Mouse (Mus musculus): ENCODE data around the gene Eef1akmt4. TPM values are rescaled to one million over a fixed set of nuclear protein-coding genes. Genes with fewer than 3 reads are reported as not detected.

Gene Eef1akmt4
- polyA plus RNA-seq (2012; rRNA removed) = 11.2 and 11.3 TPM in 2 replicates

GRCm38 (mm10) chr16:20611357-20612227 is at the start of gene Eef1akmt4, which contains the start of the genes Gm49333 and Alg3:
Gene Eef1akmt4 (plus strand): TSS chr16:20611593.
Gene Gm49333 (plus strand): TSS chr16:20611610.
Gene Alg3 (minus strand): TSS chr16:20611735.

GRCm38 (mm10) chr16:20589366-20589938 is 21.9 kb upstream of the Eef1akmt4 start, which contains the start of gene Vwa5b2:
Gene Vwa5b2 (plus strand): TSS chr16:20589471.

GRCm38 (mm10) chr16:20621191-20621990 is 10.0 kb downstream of the Eef1akmt4 start, which contains the start of gene Camk2n2:
Gene Camk2n2 (minus strand): TSS chr16:20621287.

GRCm38 (mm10) chr16:20629731-20630634 is 18.6 kb downstream of the Eef1akmt4 start, which contains the start of gene Ece2:
Gene Ece2 (plus strand): TSS chr16:20629828.

GRCm38 (mm10) chr16:20651076-20651946 is 39.9 kb downstream of the Eef1akmt4 start, which contains the start of gene Psmd2:
Gene Psmd2 (plus strand): TSS chr16:20651652.

GRCm38 (mm10) chr16:20668013-20668412 is 56.6 kb downstream of the Eef1akmt4 start, which contains the start of gene Eif4g1:
Gene Eif4g1 (plus strand): TSS chr16:20668313.

Other genes starting within 250 kb of the Eef1akmt4 start
- gene Abcc5, start 185.2 kb upstream of the Eef1akmt4 start, polyA plus RNA-seq (2012; rRNA removed) = 17.2 and 18.9 TPM in 2 replicates
- 16.9 and 17.2 TPM in 2 replicates for gene Eif2b5, start 112.8 kb upstream of the Eef1akmt4 start, polyA plus RNA-seq (2012; rRNA removed)
- gene Dvl3, start 94.6 kb upstream of the Eef1akmt4 start, polyA plus RNA-seq (2012; rRNA removed) = 5.8 and 8.0 TPM in 2 replicates
- gene Ap2m1, start 76.1 kb upstream of the Eef1akmt4 start, polyA plus RNA-seq (2012; rRNA removed) = 288 and 314 TPM in 2 replicates
- 15.9 and 18.1 TPM in 2 replicates for gene Abcf3, start 63.0 kb upstream of the Eef1akmt4 start, polyA plus RNA-seq (2012; rRNA removed)
- gene Vwa5b2, start 22.1 kb upstream of the Eef1akmt4 start, polyA plus RNA-seq (2012; rRNA removed) = 0.01 and 0.06 TPM in 2 replicates
- not detected in 2 replicates for gene Gm49333, start within 50 bp of the Eef1akmt4 start, polyA plus RNA-seq (2012; rRNA removed)
- gene Alg3, start 142 bp downstream of the Eef1akmt4 start, polyA plus RNA-seq (2012; rRNA removed) = 6.8 and 8.4 TPM in 2 replicates
- gene Camk2n2, start 9.7 kb downstream of the Eef1akmt4 start, polyA plus RNA-seq (2012; rRNA removed) = 0.12 and 0.17 TPM in 2 replicates
- gene Ece2, start 18.2 kb downstream of the Eef1akmt4 start, polyA plus RNA-seq (2012; rRNA removed) = 0.08 and 0.12 TPM in 2 replicates
- 60.9 and 63.6 TPM in 2 replicates for gene Psmd2, start 40.1 kb downstream of the Eef1akmt4 start, polyA plus RNA-seq (2012; rRNA removed)
- gene Eif4g1, start 56.7 kb downstream of the Eef1akmt4 start, polyA plus RNA-seq (2012; rRNA removed) = 81.5 and 99.1 TPM in 2 replicates
- gene Fam131a, start 81.6 kb downstream of the Eef1akmt4 start, polyA plus RNA-seq (2012; rRNA removed) = 1.7 and 2.2 TPM in 2 replicates
- 17.4 and 17.9 TPM in 2 replicates for gene Polr2h, start 106.1 kb downstream of the Eef1akmt4 start, polyA plus RNA-seq (2012; rRNA removed)
- 13.0 and 19.6 TPM in 2 replicates for gene Clcn2, start 106.2 kb downstream of the Eef1akmt4 start, polyA plus RNA-seq (2012; rRNA removed)
- 1.4 and 2.0 TPM in 2 replicates for gene Chrd, start 121.5 kb downstream of the Eef1akmt4 start, polyA plus RNA-seq (2012; rRNA removed)
- 5.1 and 6.1 TPM in 2 replicates for gene Thpo, start 122.9 kb downstream of the Eef1akmt4 start, polyA plus RNA-seq (2012; rRNA removed)

All from liver, embryonic 18 days (tissue).